Mouse (Mus musculus): Measurements from ENCODE around the gene Kmt5a.

The Kmt5a gene

DNA sequence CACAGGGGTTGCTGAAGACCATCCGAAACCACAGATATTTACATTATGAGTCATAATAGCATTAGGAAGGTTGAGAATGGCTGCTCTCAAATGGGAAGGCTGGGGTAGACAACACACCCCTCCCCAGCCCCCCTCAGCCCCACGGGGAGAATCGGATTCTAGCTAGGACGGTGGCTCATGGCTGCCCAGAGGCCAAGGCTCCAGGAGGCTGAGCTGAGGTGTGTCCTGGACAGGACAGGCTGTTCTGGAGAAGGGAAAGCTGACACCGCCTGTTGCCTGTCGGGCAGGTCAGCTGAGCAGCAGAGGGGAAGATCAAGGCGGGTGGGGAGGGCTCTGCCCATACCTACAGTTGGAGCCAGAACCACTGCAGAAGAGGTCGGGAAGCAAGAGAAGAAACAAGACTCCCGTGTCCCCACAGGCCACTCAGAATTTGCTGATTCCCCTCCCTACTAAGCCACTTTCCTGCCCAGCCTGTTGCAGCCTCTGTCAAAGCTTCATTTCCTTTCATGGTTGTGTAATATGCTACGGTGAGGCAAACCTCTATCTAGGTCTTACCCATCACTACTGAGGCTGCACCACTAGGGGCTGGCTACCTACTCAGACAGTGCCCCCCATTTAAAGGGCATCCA is 67.1 kb downstream of the Kmt5a start:
- in situ Hi-C loops (cut with MboI; ENCODE audit: unreplicated experiment in 2 of 2): no loop called here

DNA sequence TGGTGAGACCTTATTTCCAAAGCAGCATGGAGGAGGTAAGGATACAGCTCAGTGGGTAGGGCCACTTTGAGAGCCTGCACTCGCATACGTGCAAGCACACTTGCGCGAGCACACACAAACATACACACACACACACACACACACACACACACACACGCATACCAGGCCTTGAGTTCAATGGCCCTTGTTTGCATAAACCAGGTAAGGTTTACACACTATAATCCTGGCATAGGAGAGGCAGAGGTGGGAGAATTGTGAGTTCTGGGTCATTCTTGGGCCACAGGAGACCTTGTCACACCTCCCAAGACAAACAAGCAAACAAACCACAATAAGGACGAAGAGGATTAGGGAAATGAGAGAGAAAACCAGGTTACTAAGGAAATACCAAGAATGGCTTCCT is 69.5 kb downstream of the Kmt5a start:
- in situ Hi-C loops (cut with MboI; ENCODE audit: unreplicated experiment in 2 of 2): no loop called here

DNA sequence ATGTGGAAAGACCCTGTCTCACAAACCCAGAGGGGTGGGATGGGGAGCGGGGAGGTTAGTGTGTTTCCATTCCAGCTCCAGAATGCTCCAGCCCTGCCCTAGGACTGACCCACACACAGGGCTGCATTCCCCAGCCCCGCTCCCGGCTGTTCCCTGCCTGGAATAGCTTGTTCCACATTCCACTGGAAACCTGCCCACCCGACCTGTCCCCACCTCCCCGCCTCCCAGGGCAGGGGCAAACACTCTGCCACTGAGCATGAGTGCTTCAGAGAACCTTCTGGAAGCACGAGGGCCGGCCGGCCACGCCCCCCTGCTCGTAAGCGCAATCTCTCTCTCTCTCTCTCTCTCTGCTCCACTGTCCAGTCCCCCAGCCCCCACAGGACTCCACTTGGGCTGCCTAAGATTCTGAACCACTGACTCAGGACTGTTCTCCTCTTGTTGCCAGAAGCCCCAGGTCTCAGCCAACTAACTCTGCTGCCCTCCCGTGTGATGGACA is 70.1 kb downstream of the Kmt5a start:
- in situ Hi-C loops (cut with MboI; ENCODE audit: unreplicated experiment in 2 of 2): no loop called here

- in situ Hi-C loops (cut with MboI; ENCODE audit: unreplicated experiment in 2 of 2): no loop called here
Observed at GRCm38 (mm10) chr5:124510536-124511050, 70.9 kb downstream of the Kmt5a start.
